Mouse (Mus musculus): ENCODE measurements around the gene Slc26a9.
A peak's percentile ranks its signal among the peaks of the same experiment; 100 is the strongest.

DNA sequence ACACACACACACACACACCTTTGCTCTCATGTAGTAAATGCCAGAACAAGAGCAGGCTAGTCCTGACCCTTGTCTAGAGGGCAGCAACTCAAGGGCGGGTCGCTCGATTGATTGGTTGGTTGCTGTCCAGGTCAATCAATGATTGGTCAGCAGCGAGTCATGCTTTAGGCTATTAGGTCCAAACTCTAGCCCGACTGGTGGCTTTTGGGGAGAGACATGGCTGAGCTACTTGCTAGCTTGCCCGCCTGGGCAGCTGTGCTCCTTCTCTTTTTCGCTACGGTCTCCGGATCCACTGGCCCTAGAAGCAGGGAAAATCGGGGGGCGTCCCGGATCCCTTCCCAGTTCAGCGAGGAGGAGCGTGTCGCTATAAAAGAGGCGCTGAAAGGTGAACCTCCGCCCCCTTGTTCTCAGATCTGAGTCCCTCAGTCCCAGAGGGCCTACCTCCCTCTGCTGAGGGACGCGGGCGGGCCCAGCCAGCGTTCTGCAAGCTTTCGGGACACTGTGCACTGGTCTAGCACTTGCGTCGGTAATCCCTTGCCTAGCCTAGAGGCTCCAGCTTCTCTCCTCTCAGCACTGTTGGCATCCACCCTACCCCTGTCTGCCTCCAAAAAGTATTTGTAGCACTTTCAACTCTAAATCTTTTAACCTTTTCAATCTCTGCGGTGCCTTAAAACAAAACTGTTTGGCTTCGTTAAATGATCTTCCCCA, 53.5 kb downstream of the Slc26a9 start, which contains the start of gene Pm20d1:
- TF ChIP-seq CHD2 (IDR thresholded peaks at IDR 0.05; ENCODE audit: low read depth, low read length) (0 out of 2 replicates have a peak, but pooled peaks have one; percentile 46), ZC3H11A (IDR thresholded peaks at IDR 0.05; ENCODE audit: borderline replicate concordance, low read depth, low read length) (no peak), MAFK (IDR thresholded peaks at IDR 0.05; ENCODE audit: insufficient read depth, low read depth, low read length) (no peak), ZNF384 (IDR thresholded peaks at IDR 0.05; ENCODE audit: low read depth, low read length) (no peak)

Data from ES-E14 (cell line).